Mouse (Mus musculus) embryonic facial prominence, embryonic 11.5 days (tissue): ENCODE results near the gene Hist1h3e. TPM values are rescaled to one million over a fixed set of nuclear protein-coding genes. Genes with fewer than 3 reads are reported as not detected.
"Not testable (repeated sequence)": the region's sequence is repeated elsewhere in the genome, so short reads cannot be mapped to it uniquely, and the experiment has no call there.

Experiments used
- ATAC-seq: fragments of 200-750 bp; cut with Nextera tagmentation; replicated peaks from 2 replicates; pipeline ENCODE4 v1.8.0; 2017; ENCODE audit warnings: low read depth; ENCODE audit not compliant: insufficient number of reproducible peaks, low FRiP score, low TSS enrichment
- DNase-seq: peaks from one replicate; pipeline ENCODE4 v3.0.0-alpha.2; 2015; ENCODE audit warnings: low spot score
- H3K27ac ChIP-seq: fragments of 300-500 bp; sonication (generic); replicated peaks from 2 replicates; pipeline ENCODE4 v1.5.1; 2014; ENCODE audit warnings: mild to moderate bottlenecking, low read depth, low read length, control low read depth
- H3K27me3 ChIP-seq: fragments of 300-500 bp; sonication (generic); 2 replicates; pipeline ENCODE4 v1.6.1; 2014; ENCODE audit warnings: mild to moderate bottlenecking, low read length, moderate library complexity, mixed read lengths; ENCODE audit not compliant: control insufficient read depth, insufficient read depth
- H3K36me3 ChIP-seq: fragments of 300-500 bp; sonication (generic); replicated peaks from 2 replicates; pipeline ENCODE4 v1.6.1; 2014; ENCODE audit warnings: low read depth, mild to moderate bottlenecking, low read length, moderate library complexity, mixed read lengths; ENCODE audit not compliant: control insufficient read depth, insufficient read depth
- H3K4me1 ChIP-seq: fragments of 300-500 bp; sonication (generic); 2 replicates; pipeline ENCODE4 v1.6.1; 2014; ENCODE audit warnings: low read length, mixed read lengths; ENCODE audit not compliant: control insufficient read depth, insufficient read depth
- H3K4me2 ChIP-seq: fragments of 300-500 bp; sonication (generic); 2 replicates; pipeline ENCODE4 v1.6.1; 2014; ENCODE audit warnings: low read depth, mild to moderate bottlenecking, control low read depth, low read length, moderate library complexity
- H3K4me3 ChIP-seq: fragments of 300-500 bp; sonication (generic); 2 replicates; pipeline ENCODE4 v1.5.1; 2014; ENCODE audit warnings: low read depth, low read length, control low read depth
- H3K9ac ChIP-seq: fragments of 300-500 bp; sonication (generic); replicated peaks from 2 replicates; pipeline ENCODE4 v1.6.1; 2014; ENCODE audit warnings: mild to moderate bottlenecking, control low read depth, low read length
- H3K9me3 ChIP-seq: fragments of 300-500 bp; sonication (generic); replicated peaks from 2 replicates; pipeline ENCODE4 v1.6.1; 2016; ENCODE audit warnings: mild to moderate bottlenecking, low read length, inconsistent platforms, mixed read lengths; ENCODE audit not compliant: control insufficient read depth
- WGBS: fragments of 180-500 bp; shearing (Covaris S2); extraction: QIAGEN DNeasy Blood & Tissue Kit; methylation state at CpG from one replicate; pipeline ENCODE4 v1.1.7; 2014; 5-methylcytosine and 5-hydroxymethylcytosine counted together
- polyA plus RNA-seq: library from polyadenylated mRNA; unstranded; fragments of >200 nt; fragmentation: Nextera tagmentation; extraction: Ambion mirVana; gene quantifications from 2 replicates; pipeline ENCODE4 v1.2.1, GENCODE M21; 2014

Hist1h3e gene
- polyA plus RNA-seq, 1 experiment from 2014 or later = 12.1 TPM

- 6% methylated on average over 9 of the region's 9 CpGs for WGBS
- peak; percentile 84 for DNase-seq
- H3K27me3 ChIP-seq = no peaks in the 10 kb centered on the region
- no peak overlapping the region for H3K27ac ChIP-seq
- no peaks in the 10 kb centered on the region for H3K4me1 ChIP-seq
- no peak overlapping the region for H3K4me2 ChIP-seq
- H3K9ac ChIP-seq = no peak overlapping the region
- H3K9me3 ChIP-seq = no peaks in the 10 kb centered on the region
- no peak for ATAC-seq
- H3K4me3 ChIP-seq = no peak overlapping the region
- H3K36me3 ChIP-seq = no peaks in the 10 kb centered on the region
Observed at GRCm38 (mm10) chr13:23597957-23598356, 35.8 kb upstream of the Hist1h3e start.

- 81% methylated on average over 7 of the region's 7 CpGs for WGBS
- Histone ChIP-seq H3K4me2 (no peak overlapping the region), H3K4me3 (no peak overlapping the region), H3K36me3 (no peaks in the 10 kb centered on the region), H3K9me3 (no peaks in the 10 kb centered on the region), H3K27me3 (no peaks in the 10 kb centered on the region), H3K4me1 (no peaks in the 10 kb centered on the region), H3K27ac (no peak overlapping the region), H3K9ac (no peak overlapping the region)
- DNase-seq (no peak), ATAC-seq (no peak)
Observed at GRCm38 (mm10) chr13:23595622-23596372, 33.6 kb upstream of the Hist1h3e start.

GRCm38 (mm10) chr13:23595185-23595584, 33.0 kb upstream of the Hist1h3e start:
- Histone ChIP-seq H3K36me3 (no peaks in the 10 kb centered on the region), H3K4me2 (no peak overlapping the region), H3K9me3 (no peaks in the 10 kb centered on the region), H3K4me1 (no peaks in the 10 kb centered on the region), H3K4me3 (no peak overlapping the region), H3K9ac (no peak overlapping the region), H3K27ac (no peak overlapping the region), H3K27me3 (no peaks in the 10 kb centered on the region)
- 75% methylated on average over 2 of the region's 2 CpGs for WGBS
- no peak for DNase-seq
- no peak for ATAC-seq

- WGBS = 63% methylated on average over 5 of the region's 5 CpGs
- no peaks in the 10 kb centered on the region for H3K9me3 ChIP-seq
- H3K4me3 ChIP-seq = no peak overlapping the region
- H3K36me3 ChIP-seq = no peaks in the 10 kb centered on the region
- no peak overlapping the region for H3K4me2 ChIP-seq
- no peaks in the 10 kb centered on the region for H3K4me1 ChIP-seq
- DNase-seq (peak; percentile 12), ATAC-seq (no peak)
- no peak overlapping the region for H3K9ac ChIP-seq
- H3K27ac ChIP-seq = 0 out of 2 replicates have a peak overlapping the region, but pooled peaks have one; percentile 16
- no peaks in the 10 kb centered on the region for H3K27me3 ChIP-seq
Observed at GRCm38 (mm10) chr13:23593051-23593770, 31.0 kb upstream of the Hist1h3e start.

GRCm38 (mm10) chr13:23592614-23593013, 30.4 kb upstream of the Hist1h3e start:
- DNase-seq (peak; percentile 15), ATAC-seq (no peak)
- Histone ChIP-seq H3K4me1 (no peaks in the 10 kb centered on the region), H3K4me2 (no peak overlapping the region), H3K36me3 (no peaks in the 10 kb centered on the region), H3K4me3 (no peak overlapping the region), H3K9me3 (no peaks in the 10 kb centered on the region), H3K9ac (no peak overlapping the region), H3K27ac (no peak overlapping the region), H3K27me3 (no peaks in the 10 kb centered on the region)
- 72% methylated on average over 7 of the region's 7 CpGs for WGBS

- not testable (repeated sequence) for H3K4me1 ChIP-seq, DNase-seq, ATAC-seq, H3K36me3 ChIP-seq, H3K9me3 ChIP-seq, H3K4me3 ChIP-seq, H3K27ac ChIP-seq, H3K27me3 ChIP-seq, H3K4me2 ChIP-seq, H3K9ac ChIP-seq
- WGBS = 79% methylated on average over 7 of the region's 7 CpGs
Observed at GRCm38 (mm10) chr13:23591886-23592285, 29.7 kb upstream of the Hist1h3e start.

GRCm38 (mm10) chr13:23591206-23591605, 29.0 kb upstream of the Hist1h3e start:
- H3K27ac ChIP-seq = no peak overlapping the region
- no peaks in the 10 kb centered on the region for H3K9me3 ChIP-seq
- H3K4me1 ChIP-seq = no peaks in the 10 kb centered on the region; the same call in 1 of the 2 replicates
- no peaks in the 10 kb centered on the region for H3K27me3 ChIP-seq
- 93% methylated on average over 7 of the region's 7 CpGs for WGBS
- no peak for ATAC-seq
- DNase-seq = no peak
- H3K36me3 ChIP-seq = no peaks in the 10 kb centered on the region
- no peak overlapping the region for H3K9ac ChIP-seq
- no peak overlapping the region for H3K4me2 ChIP-seq
- no peak overlapping the region for H3K4me3 ChIP-seq

- Histone ChIP-seq H3K9ac (peak overlapping the region; percentile 57), H3K27me3 (no peaks in the 10 kb centered on the region), H3K4me1 (no peaks in the 10 kb centered on the region; the same call in 1 of the 2 replicates), H3K36me3 (no peaks in the 10 kb centered on the region), H3K27ac (peak overlapping the region; percentile 93), H3K9me3 (no peaks in the 10 kb centered on the region), H3K4me2 (peak overlapping the region; percentile 41), H3K4me3 (peak overlapping the region; percentile 21)
- DNase-seq = no peak
- ATAC-seq = no peak
- WGBS = 6% methylated on average over 1 of the region's 1 CpGs
Observed at GRCm38 (mm10) chr13:23586940-23587225, 24.7 kb upstream of the Hist1h3e start.
